Mouse (Mus musculus): ENCODE measurements at regions not wholly inside any gene's neighbourhood (a gene's known extent, or its start where the extent isn't known, plus 50 kb on each side); places are given as distances from the start of the nearest gene placed in this dataset.
A peak's percentile ranks its signal among the peaks of the same experiment; 100 is the strongest.

DNA sequence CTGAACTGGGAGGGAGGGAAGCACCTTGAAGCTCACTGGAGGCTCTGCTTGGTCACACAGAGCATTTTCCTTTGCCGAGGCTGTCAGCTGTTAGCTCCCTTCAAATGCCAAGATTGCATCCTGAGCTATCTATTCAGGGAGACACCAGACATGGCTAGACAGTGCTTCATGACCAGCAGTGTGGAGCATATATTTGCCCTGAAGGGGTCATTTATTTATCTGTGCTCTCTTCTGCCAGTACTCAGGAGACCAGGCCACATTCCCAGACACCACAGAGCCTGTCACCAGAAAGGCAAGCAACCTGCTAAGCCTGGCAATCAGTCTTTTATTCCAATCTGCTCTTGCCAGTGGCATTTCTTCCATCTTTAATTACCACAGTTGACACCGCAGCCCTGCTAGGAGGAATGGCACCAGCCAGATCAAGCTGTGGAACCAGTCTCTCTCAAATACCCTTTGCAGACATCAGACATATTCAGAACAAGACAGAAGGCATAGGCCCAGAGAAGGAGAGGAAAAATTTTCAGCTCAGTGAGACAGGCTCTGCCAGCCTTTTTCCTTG is 186.6 kb downstream of the AI593442 start:
- Histone ChIP-seq H3K4me3 (ENCODE audit: low read depth, low read length) (no peak overlapping the region), H3K9ac (ENCODE audit: low read length) (no peak overlapping the region), H3K36me3 (ENCODE audit: control insufficient read depth, insufficient read depth, low read length) (no peaks in the 10 kb centered on the region), H3K4me2 (ENCODE audit: low read depth, severe bottlenecking) (no peak overlapping the region), H3K27ac (replicated peaks; ENCODE audit: low read depth, low read length) (no peak overlapping the region), H3K27me3 (ENCODE audit: control insufficient read depth, insufficient read depth, low read length) (no peaks in the 10 kb centered on the region), H3K4me1 (ENCODE audit: control insufficient read depth, insufficient read depth, low read length) (0 out of 2 replicates have a peak, but pooled peaks cover 3% of the 10 kb centered on the region), H3K9me3 (ENCODE audit: control insufficient read depth, low read length) (no peaks in the 10 kb centered on the region)
- DNase-seq (ENCODE audit: low spot score), result no peak
- 54% methylated on average over 2 of the region's 2 CpGs for WGBS
- no peak for ATAC-seq (ENCODE audit: insufficient number of reproducible peaks, low FRiP score, low TSS enrichment, low read depth)

GRCm38 (mm10) chr9:52473555-52474196 is 205.9 kb downstream of the AI593442 start:
- Histone ChIP-seq H3K9me3 (ENCODE audit: control insufficient read depth, low read length) (no peaks in the 10 kb centered on the region), H3K4me3 (ENCODE audit: low read depth, low read length) (no peak overlapping the region), H3K36me3 (ENCODE audit: control insufficient read depth, insufficient read depth, low read length) (no peaks in the 10 kb centered on the region), H3K27me3 (ENCODE audit: control insufficient read depth, insufficient read depth, low read length) (no peaks in the 10 kb centered on the region), H3K4me2 (ENCODE audit: low read depth, severe bottlenecking) (no peak overlapping the region), H3K9ac (ENCODE audit: low read length) (no peak overlapping the region), H3K4me1 (ENCODE audit: control insufficient read depth, insufficient read depth, low read length) (no peaks in the 10 kb centered on the region), H3K27ac (replicated peaks; ENCODE audit: low read depth, low read length) (no peak overlapping the region)
- DNase-seq (ENCODE audit: low spot score), result no peak
- ATAC-seq (ENCODE audit: insufficient number of reproducible peaks, low FRiP score, low TSS enrichment, low read depth), result no peak
- 86% methylated on average over 11 of the region's 11 CpGs for WGBS

DNA sequence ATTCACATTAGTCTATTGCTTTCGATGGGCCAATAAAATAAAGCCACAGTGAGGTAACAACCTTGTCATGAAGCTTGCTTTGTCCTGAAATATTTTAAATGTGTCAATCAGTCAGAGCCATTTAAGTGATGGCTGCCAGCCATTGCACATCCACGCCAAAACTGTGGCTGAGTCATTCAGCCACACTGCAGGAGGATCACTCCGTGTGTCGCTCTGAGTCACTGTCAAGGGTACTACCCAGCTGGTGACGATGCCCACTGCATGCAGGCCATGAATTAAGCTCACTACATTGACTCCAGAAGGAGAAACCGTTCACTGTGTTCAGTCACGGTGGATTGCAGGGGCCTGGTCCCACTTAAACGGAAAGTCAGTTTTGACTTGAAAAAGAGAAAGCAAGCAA is 206.7 kb downstream of the AI593442 start:
- no peak for ATAC-seq (ENCODE audit: insufficient number of reproducible peaks, low FRiP score, low TSS enrichment, low read depth)
- no peak overlapping the region for H3K4me3 ChIP-seq (ENCODE audit: low read depth, low read length)
- 88% methylated on average over 8 of the region's 8 CpGs for WGBS
- H3K36me3 ChIP-seq (ENCODE audit: control insufficient read depth, insufficient read depth, low read length), result no peaks in the 10 kb centered on the region
- no peak overlapping the region for H3K9ac ChIP-seq (ENCODE audit: low read length)
- H3K9me3 ChIP-seq (ENCODE audit: control insufficient read depth, low read length), result no peaks in the 10 kb centered on the region
- no peak overlapping the region for H3K4me2 ChIP-seq (ENCODE audit: low read depth, severe bottlenecking)
- no peaks in the 10 kb centered on the region for H3K4me1 ChIP-seq (ENCODE audit: control insufficient read depth, insufficient read depth, low read length)
- no peak for DNase-seq (ENCODE audit: low spot score)
- H3K27ac ChIP-seq (replicated peaks; ENCODE audit: low read depth, low read length), result no peak overlapping the region
- no peaks in the 10 kb centered on the region for H3K27me3 ChIP-seq (ENCODE audit: control insufficient read depth, insufficient read depth, low read length)

DNA sequence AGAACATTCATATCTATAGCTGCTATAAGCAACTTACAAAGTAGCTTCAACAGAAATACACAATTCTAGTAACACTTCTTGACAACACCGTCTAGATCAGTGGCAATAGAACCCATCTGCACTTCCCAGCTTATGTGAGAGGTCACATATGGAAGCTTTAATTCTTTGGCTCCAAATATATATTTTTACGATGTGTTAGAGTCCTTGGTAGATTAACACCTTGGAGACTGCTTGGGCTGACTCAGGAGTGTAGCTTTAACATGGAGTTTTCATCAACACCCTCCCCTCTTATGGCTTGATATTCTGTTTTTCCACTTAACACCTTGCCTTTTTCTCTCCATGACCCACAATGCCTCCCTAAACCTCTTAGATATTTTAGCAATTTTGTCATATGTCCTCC is 221.1 kb downstream of the AI593442 start:
- no peak overlapping the region for H3K4me3 ChIP-seq (ENCODE audit: low read depth, low read length)
- 29% methylated on average over 2 of the region's 2 CpGs for WGBS
- no peaks in the 10 kb centered on the region for H3K27me3 ChIP-seq (ENCODE audit: control insufficient read depth, insufficient read depth, low read length)
- H3K27ac ChIP-seq (replicated peaks; ENCODE audit: low read depth, low read length), result no peak overlapping the region
- H3K4me2 ChIP-seq (ENCODE audit: low read depth, severe bottlenecking), result no peak overlapping the region
- DNase-seq (ENCODE audit: low spot score), result no peak
- 0 out of 2 replicates have a peak, but pooled peaks have one; percentile 54 for ATAC-seq (ENCODE audit: insufficient number of reproducible peaks, low FRiP score, low TSS enrichment, low read depth)
- no peaks in the 10 kb centered on the region for H3K36me3 ChIP-seq (ENCODE audit: control insufficient read depth, insufficient read depth, low read length)
- no peaks in the 10 kb centered on the region for H3K9me3 ChIP-seq (ENCODE audit: control insufficient read depth, low read length)
- H3K4me1 ChIP-seq (ENCODE audit: control insufficient read depth, insufficient read depth, low read length), result no peaks in the 10 kb centered on the region
- H3K9ac ChIP-seq (ENCODE audit: low read length), result no peak overlapping the region

DNA sequence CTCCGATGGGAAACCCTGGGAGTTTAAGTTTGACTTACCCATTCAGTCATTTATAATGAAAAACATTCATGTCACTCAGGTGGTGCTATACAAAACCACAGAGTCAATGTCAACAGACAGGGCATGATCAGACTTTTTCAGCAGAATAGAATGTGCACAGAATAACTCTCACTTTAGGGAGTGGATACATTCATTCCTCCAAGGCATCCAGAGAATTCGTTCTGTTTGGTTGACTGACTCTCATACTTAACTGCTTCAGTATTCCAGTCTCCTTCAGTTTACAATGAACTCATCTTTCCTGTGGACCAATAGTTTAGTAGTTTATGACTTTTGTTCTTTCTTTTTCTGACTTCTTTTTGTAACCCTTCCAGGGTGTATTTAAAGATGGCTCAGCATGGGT is 225.1 kb downstream of the AI593442 start:
- Histone ChIP-seq H3K4me2 (ENCODE audit: low read depth, severe bottlenecking) (no peak overlapping the region), H3K36me3 (ENCODE audit: control insufficient read depth, insufficient read depth, low read length) (no peaks in the 10 kb centered on the region), H3K9me3 (ENCODE audit: control insufficient read depth, low read length) (no peaks in the 10 kb centered on the region), H3K27me3 (ENCODE audit: control insufficient read depth, insufficient read depth, low read length) (no peaks in the 10 kb centered on the region), H3K9ac (ENCODE audit: low read length) (no peak overlapping the region), H3K27ac (replicated peaks; ENCODE audit: low read depth, low read length) (no peak overlapping the region), H3K4me1 (ENCODE audit: control insufficient read depth, insufficient read depth, low read length) (no peaks in the 10 kb centered on the region), H3K4me3 (ENCODE audit: low read depth, low read length) (no peak overlapping the region)
- 86% methylated on average over 2 of the region's 2 CpGs for WGBS
- ATAC-seq (ENCODE audit: insufficient number of reproducible peaks, low FRiP score, low TSS enrichment, low read depth) (no peak), DNase-seq (ENCODE audit: low spot score) (no peak)

DNA sequence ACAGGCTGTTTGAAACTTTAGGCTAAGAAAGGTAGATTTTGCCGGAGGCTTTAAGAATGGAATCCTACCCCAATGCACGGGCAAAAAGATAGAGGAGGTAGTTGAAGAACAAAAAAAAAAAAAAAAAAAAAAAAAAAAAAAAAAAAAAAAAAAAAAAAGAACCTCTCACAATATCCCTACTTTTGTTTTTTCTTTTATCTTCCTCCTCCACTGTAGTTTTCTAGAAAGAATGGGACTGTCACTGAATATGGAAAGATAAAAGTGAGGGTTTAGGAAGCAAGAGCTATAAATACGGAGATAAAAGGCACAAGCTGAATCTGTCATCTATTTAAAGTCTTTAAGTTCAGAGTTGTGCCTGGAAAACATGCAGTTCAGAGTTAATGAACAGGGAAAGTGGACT is 227.8 kb downstream of the AI593442 start:
- no peak for DNase-seq (ENCODE audit: low spot score)
- ATAC-seq (ENCODE audit: insufficient number of reproducible peaks, low FRiP score, low TSS enrichment, low read depth), result no peak
- 82% methylated on average over 3 of the region's 3 CpGs for WGBS
- H3K4me1 ChIP-seq (ENCODE audit: control insufficient read depth, insufficient read depth, low read length), result no peaks in the 10 kb centered on the region
- H3K36me3 ChIP-seq (ENCODE audit: control insufficient read depth, insufficient read depth, low read length), result no peaks in the 10 kb centered on the region
- no peak overlapping the region for H3K27ac ChIP-seq (replicated peaks; ENCODE audit: low read depth, low read length)
- no peak overlapping the region for H3K4me2 ChIP-seq (ENCODE audit: low read depth, severe bottlenecking)
- no peaks in the 10 kb centered on the region for H3K9me3 ChIP-seq (ENCODE audit: control insufficient read depth, low read length)
- H3K27me3 ChIP-seq (ENCODE audit: control insufficient read depth, insufficient read depth, low read length), result no peaks in the 10 kb centered on the region
- no peak overlapping the region for H3K9ac ChIP-seq (ENCODE audit: low read length)
- H3K4me3 ChIP-seq (ENCODE audit: low read depth, low read length), result no peak overlapping the region

- H3K4me1 ChIP-seq (ENCODE audit: control insufficient read depth, insufficient read depth, low read length), result no peaks in the 10 kb centered on the region
- H3K9ac ChIP-seq (ENCODE audit: low read length), result no peak overlapping the region
- no peak overlapping the region for H3K4me2 ChIP-seq (ENCODE audit: low read depth, severe bottlenecking)
- H3K36me3 ChIP-seq (ENCODE audit: control insufficient read depth, insufficient read depth, low read length), result no peaks in the 10 kb centered on the region
- H3K27me3 ChIP-seq (ENCODE audit: control insufficient read depth, insufficient read depth, low read length), result no peaks in the 10 kb centered on the region
- H3K27ac ChIP-seq (replicated peaks; ENCODE audit: low read depth, low read length), result no peak overlapping the region
- ATAC-seq (ENCODE audit: insufficient number of reproducible peaks, low FRiP score, low TSS enrichment, low read depth) (no peak), DNase-seq (ENCODE audit: low spot score) (no peak)
- no peak overlapping the region for H3K4me3 ChIP-seq (ENCODE audit: low read depth, low read length)
- no peaks in the 10 kb centered on the region for H3K9me3 ChIP-seq (ENCODE audit: control insufficient read depth, low read length)
Measured at GRCm38 (mm10) chr9:52448245-52448644, 231.3 kb downstream of the AI593442 start.

GRCm38 (mm10) chr9:52443228-52443627 is 236.4 kb downstream of the AI593442 start:
- no peak for ATAC-seq (ENCODE audit: insufficient number of reproducible peaks, low FRiP score, low TSS enrichment, low read depth)
- no peak overlapping the region for H3K27ac ChIP-seq (replicated peaks; ENCODE audit: low read depth, low read length)
- no peaks in the 10 kb centered on the region for H3K4me1 ChIP-seq (ENCODE audit: control insufficient read depth, insufficient read depth, low read length)
- no peaks in the 10 kb centered on the region for H3K36me3 ChIP-seq (ENCODE audit: control insufficient read depth, insufficient read depth, low read length)
- no peak overlapping the region for H3K9ac ChIP-seq (ENCODE audit: low read length)
- H3K27me3 ChIP-seq (ENCODE audit: control insufficient read depth, insufficient read depth, low read length), result no peaks in the 10 kb centered on the region
- no peak overlapping the region for H3K4me2 ChIP-seq (ENCODE audit: low read depth, severe bottlenecking)
- H3K4me3 ChIP-seq (ENCODE audit: low read depth, low read length), result no peak overlapping the region
- DNase-seq (ENCODE audit: low spot score), result no peak
- H3K9me3 ChIP-seq (ENCODE audit: control insufficient read depth, low read length), result no peaks in the 10 kb centered on the region
- WGBS, result 87% methylated on average over 7 of the region's 7 CpGs

DNA sequence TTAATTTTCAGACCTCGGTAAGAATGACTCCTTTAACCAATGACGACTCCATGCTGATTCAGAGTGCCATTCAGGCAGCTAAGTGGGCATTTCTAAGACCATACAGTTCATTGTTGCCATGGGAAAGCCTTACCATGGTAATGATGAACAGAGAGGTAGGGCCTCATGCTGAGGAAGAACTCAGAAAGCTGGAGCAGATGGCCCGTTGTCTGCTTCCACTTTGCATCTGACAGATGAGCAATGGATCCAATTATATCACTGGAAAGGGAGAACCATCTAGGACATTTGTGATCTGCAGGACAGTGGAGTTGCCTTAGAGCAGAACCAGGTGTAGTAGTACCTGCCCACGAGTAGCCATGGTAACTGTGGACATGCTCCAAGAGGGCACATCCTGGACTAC is 245.4 kb downstream of the AI593442 start:
- no peak for DNase-seq (ENCODE audit: low spot score)
- Histone ChIP-seq H3K36me3 (ENCODE audit: control insufficient read depth, insufficient read depth, low read length) (no peaks in the 10 kb centered on the region), H3K27me3 (ENCODE audit: control insufficient read depth, insufficient read depth, low read length) (no peaks in the 10 kb centered on the region), H3K9ac (ENCODE audit: low read length) (no peak overlapping the region), H3K4me2 (ENCODE audit: low read depth, severe bottlenecking) (no peak overlapping the region), H3K4me1 (ENCODE audit: control insufficient read depth, insufficient read depth, low read length) (no peaks in the 10 kb centered on the region), H3K27ac (replicated peaks; ENCODE audit: low read depth, low read length) (no peak overlapping the region), H3K4me3 (ENCODE audit: low read depth, low read length) (no peak overlapping the region), H3K9me3 (ENCODE audit: control insufficient read depth, low read length) (no peaks in the 10 kb centered on the region)
- WGBS, result 71% methylated on average over 4 of the region's 4 CpGs
- ATAC-seq (ENCODE audit: insufficient number of reproducible peaks, low FRiP score, low TSS enrichment, low read depth), result no peak
